Mouse (Mus musculus) embryonic facial prominence, embryonic 12.5 days (tissue): ENCODE results near the gene Trim47. TPM values are rescaled to one million over a fixed set of nuclear protein-coding genes. Genes with fewer than 3 reads are reported as not detected.

Source experiments
- ATAC-seq: fragments of 200-750 bp; cut with Nextera tagmentation; 2 replicates; pipeline ENCODE4 v1.8.0; 2017; ENCODE audit not compliant: insufficient number of reproducible peaks, insufficient read depth, low FRiP score, low TSS enrichment
- H3K27ac ChIP-seq: fragments of 300-500 bp; sonication (generic); 2 replicates; pipeline ENCODE4 v1.5.1; 2016; ENCODE audit warnings: mild to moderate bottlenecking
- H3K27me3 ChIP-seq: fragments of 300-500 bp; sonication (generic); 2 replicates; pipeline ENCODE4 v1.6.1; 2016; ENCODE audit warnings: mild to moderate bottlenecking, moderate library complexity
- H3K36me3 ChIP-seq: fragments of 300-500 bp; sonication (generic); 2 replicates; pipeline ENCODE4 v1.6.1; 2016; ENCODE audit warnings: mild to moderate bottlenecking
- H3K4me1 ChIP-seq: fragments of 300-500 bp; sonication (generic); 2 replicates; pipeline ENCODE4 v1.6.1; 2016
- H3K4me2 ChIP-seq: fragments of 300-500 bp; sonication (generic); replicated peaks from 2 replicates; pipeline ENCODE4 v1.6.1; 2016; ENCODE audit warnings: mild to moderate bottlenecking, moderate library complexity
- H3K4me3 ChIP-seq: fragments of 300-500 bp; sonication (generic); 2 replicates; pipeline ENCODE4 v1.5.1; 2016; ENCODE audit warnings: mild to moderate bottlenecking
- H3K9ac ChIP-seq: fragments of 300-500 bp; sonication (generic); 2 replicates; pipeline ENCODE4 v1.6.1; 2016; ENCODE audit warnings: mild to moderate bottlenecking, moderate library complexity
- H3K9me3 ChIP-seq: fragments of 300-500 bp; sonication (generic); 2 replicates; pipeline ENCODE4 v1.6.1; 2016; ENCODE audit warnings: mild to moderate bottlenecking, moderate library complexity
- WGBS: fragments of 180-500 bp; shearing (Covaris S2); methylation state at CpG from one replicate; pipeline ENCODE4 v1.1.7; 2016; 5-methylcytosine and 5-hydroxymethylcytosine counted together
- polyA plus RNA-seq: library from polyadenylated mRNA; unstranded; fragments of >200 nt; fragmentation: Nextera tagmentation; extraction: Ambion mirVana; gene quantifications from 2 replicates; pipeline ENCODE4 v1.2.1, GENCODE M21; 2016

Gene Trim47
- polyA plus RNA-seq, 1 experiment from 2014 or later, result 6.9 TPM

GRCm38 (mm10) chr11:116111611-116112203, 15.3 kb downstream of the Trim47 start:
- WGBS, result 83% methylated on average over 19 of the region's 19 CpGs
- Histone ChIP-seq H3K36me3 (no peaks in the 10 kb centered on the region), H3K4me1 (peaks cover 33% of the 10 kb centered on the region), H3K4me2 (no peak overlapping the region), H3K4me3 (no peak overlapping the region), H3K27ac (no peak overlapping the region), H3K9ac (no peak overlapping the region), H3K9me3 (no peaks in the 10 kb centered on the region), H3K27me3 (peaks cover 53% of the 10 kb centered on the region)
- no peak for ATAC-seq

- WGBS, result 78% methylated on average over 4 of the region's 4 CpGs
- no peaks in the 10 kb centered on the region for H3K36me3 ChIP-seq
- no peak overlapping the region for H3K4me3 ChIP-seq
- no peak overlapping the region for H3K27ac ChIP-seq
- ATAC-seq, result no peak
- H3K4me2 ChIP-seq, result no peak overlapping the region
- no peak overlapping the region for H3K9ac ChIP-seq
- peaks cover 40% of the 10 kb centered on the region for H3K4me1 ChIP-seq
- no peaks in the 10 kb centered on the region for H3K9me3 ChIP-seq
- peaks cover 60% of the 10 kb centered on the region for H3K27me3 ChIP-seq
Measured at GRCm38 (mm10) chr11:116111067-116111466, 15.9 kb downstream of the Trim47 start.

- 27% methylated on average over 10 of the region's 10 CpGs for WGBS
- no peak for ATAC-seq
- Histone ChIP-seq H3K36me3 (no peaks in the 10 kb centered on the region), H3K9me3 (no peaks in the 10 kb centered on the region), H3K4me3 (peak overlapping the region; percentile 41), H3K9ac (no peak overlapping the region), H3K4me1 (peaks cover 43% of the 10 kb centered on the region), H3K4me2 (peak overlapping the region; percentile 68), H3K27me3 (peaks cover 65% of the 10 kb centered on the region), H3K27ac (no peak overlapping the region)
Measured at GRCm38 (mm10) chr11:116110540-116110939, 16.5 kb downstream of the Trim47 start.

- Histone ChIP-seq H3K9ac (peak overlapping the region; percentile 48), H3K36me3 (no peaks in the 10 kb centered on the region), H3K4me2 (peak overlapping the region; percentile 68), H3K9me3 (no peaks in the 10 kb centered on the region), H3K4me3 (peak overlapping the region; percentile 41), H3K27ac (no peak overlapping the region), H3K27me3 (peaks cover 68% of the 10 kb centered on the region), H3K4me1 (peaks cover 43% of the 10 kb centered on the region)
- no peak for ATAC-seq
- 2% methylated on average over 33 of the region's 35 CpGs for WGBS
Measured at GRCm38 (mm10) chr11:116110131-116110530, 16.9 kb downstream of the Trim47 start.

GRCm38 (mm10) chr11:116109441-116110081, 17.4 kb downstream of the Trim47 start:
- no peaks in the 10 kb centered on the region for H3K9me3 ChIP-seq
- no peaks in the 10 kb centered on the region for H3K36me3 ChIP-seq
- peak overlapping the region; percentile 48 for H3K9ac ChIP-seq
- peaks cover 68% of the 10 kb centered on the region for H3K27me3 ChIP-seq
- no peak for ATAC-seq
- WGBS, result 3% methylated on average over 65 of the region's 70 CpGs
- H3K4me2 ChIP-seq, result peak overlapping the region; percentile 68
- peak overlapping the region; percentile 41 for H3K4me3 ChIP-seq
- H3K4me1 ChIP-seq, result peaks cover 44% of the 10 kb centered on the region
- no peak overlapping the region for H3K27ac ChIP-seq

- WGBS, result 4% methylated on average over 22 of the region's 23 CpGs
- Histone ChIP-seq H3K36me3 (no peaks in the 10 kb centered on the region), H3K27ac (no peak overlapping the region), H3K27me3 (peaks cover 68% of the 10 kb centered on the region), H3K4me2 (peak overlapping the region; percentile 68), H3K4me1 (peaks cover 53% of the 10 kb centered on the region), H3K4me3 (peak overlapping the region; percentile 41), H3K9me3 (no peaks in the 10 kb centered on the region), H3K9ac (no peak overlapping the region)
- no peak for ATAC-seq
Measured at GRCm38 (mm10) chr11:116108464-116109137, 18.4 kb downstream of the Trim47 start.

- H3K9ac ChIP-seq, result no peak overlapping the region
- WGBS, result 9% methylated on average over 19 of the region's 19 CpGs
- H3K4me3 ChIP-seq, result peak overlapping the region; percentile 7; the same call in 1 of the 2 replicates
- H3K4me2 ChIP-seq, result peak overlapping the region; percentile 31
- no peak for ATAC-seq
- no peaks in the 10 kb centered on the region for H3K9me3 ChIP-seq
- H3K4me1 ChIP-seq, result peaks cover 56% of the 10 kb centered on the region
- no peaks in the 10 kb centered on the region for H3K36me3 ChIP-seq
- H3K27me3 ChIP-seq, result peaks cover 68% of the 10 kb centered on the region
- no peak overlapping the region for H3K27ac ChIP-seq
Measured at GRCm38 (mm10) chr11:116107777-116108285, 19.2 kb downstream of the Trim47 start.

GRCm38 (mm10) chr11:116106963-116107776, 19.8 kb downstream of the Trim47 start:
- H3K9ac ChIP-seq, result no peak overlapping the region
- H3K27me3 ChIP-seq, result peaks cover 68% of the 10 kb centered on the region
- peaks cover 59% of the 10 kb centered on the region for H3K4me1 ChIP-seq
- WGBS, result 21% methylated on average over 14 of the region's 14 CpGs
- H3K9me3 ChIP-seq, result no peaks in the 10 kb centered on the region
- H3K4me3 ChIP-seq, result no peak overlapping the region
- peak overlapping the region; percentile 38 for H3K4me2 ChIP-seq
- no peaks in the 10 kb centered on the region for H3K36me3 ChIP-seq
- ATAC-seq, result no peak
- H3K27ac ChIP-seq, result no peak overlapping the region

- no peak for ATAC-seq
- H3K4me3 ChIP-seq, result no peak overlapping the region
- H3K9me3 ChIP-seq, result no peaks in the 10 kb centered on the region
- H3K9ac ChIP-seq, result peak overlapping the region; percentile 33; the same call in 1 of the 2 replicates
- peak overlapping the region; percentile 38 for H3K4me2 ChIP-seq
- peaks cover 67% of the 10 kb centered on the region for H3K4me1 ChIP-seq
- peaks cover 61% of the 10 kb centered on the region for H3K27me3 ChIP-seq
- 17% methylated on average over 32 of the region's 32 CpGs for WGBS
- H3K27ac ChIP-seq, result no peak overlapping the region
- no peaks in the 10 kb centered on the region for H3K36me3 ChIP-seq
Measured at GRCm38 (mm10) chr11:116106154-116106962, 20.7 kb downstream of the Trim47 start.

- Histone ChIP-seq H3K27ac (no peak overlapping the region), H3K4me2 (no peak overlapping the region), H3K9me3 (no peaks in the 10 kb centered on the region), H3K36me3 (no peaks in the 10 kb centered on the region), H3K9ac (no peak overlapping the region), H3K27me3 (peaks cover 48% of the 10 kb centered on the region), H3K4me3 (no peak overlapping the region), H3K4me1 (peaks cover 71% of the 10 kb centered on the region)
- ATAC-seq, result no peak
- 87% methylated on average over 2 of the region's 2 CpGs for WGBS
Measured at GRCm38 (mm10) chr11:116105065-116105464, 21.9 kb downstream of the Trim47 start.
